Mouse (Mus musculus) embryonic facial prominence, embryonic 13.5 days (tissue): Measurements from ENCODE around the gene Bahcc1. TPM values are rescaled to one million over a fixed set of nuclear protein-coding genes. Genes with fewer than 3 reads are reported as not detected.

Experiments
- ATAC-seq: fragments of 200-750 bp; cut with Nextera tagmentation; 2 replicates; pipeline ENCODE4 v1.8.0; 2017; ENCODE audit warnings: low read depth; ENCODE audit not compliant: insufficient number of reproducible peaks, insufficient read depth, low FRiP score, low TSS enrichment
- H3K27ac ChIP-seq: fragments of 300-500 bp; sonication (generic); 2 replicates; pipeline ENCODE4 v1.5.1; 2015; ENCODE audit warnings: moderate library complexity, mild to moderate bottlenecking, inconsistent platforms
- H3K27me3 ChIP-seq: fragments of 300-500 bp; sonication (generic); 2 replicates; pipeline ENCODE4 v1.6.1; 2015; ENCODE audit warnings: mild to moderate bottlenecking, inconsistent platforms
- H3K36me3 ChIP-seq: fragments of 300-500 bp; sonication (generic); 2 replicates; pipeline ENCODE4 v1.6.1; 2015; ENCODE audit warnings: mild to moderate bottlenecking, inconsistent platforms
- H3K4me1 ChIP-seq: fragments of 300-500 bp; sonication (generic); 2 replicates; pipeline ENCODE4 v1.6.1; 2015; ENCODE audit warnings: inconsistent platforms
- H3K4me2 ChIP-seq: fragments of 300-500 bp; sonication (generic); 2 replicates; pipeline ENCODE4 v1.6.1; 2015; ENCODE audit warnings: moderate library complexity, mild to moderate bottlenecking, inconsistent platforms
- H3K4me3 ChIP-seq: fragments of 300-500 bp; sonication (generic); 2 replicates; pipeline ENCODE4 v1.5.1; 2015; ENCODE audit warnings: mild to moderate bottlenecking, inconsistent platforms
- H3K9ac ChIP-seq: fragments of 300-500 bp; sonication (generic); 2 replicates; pipeline ENCODE4 v1.6.1; 2015; ENCODE audit warnings: mild to moderate bottlenecking, inconsistent platforms
- H3K9me3 ChIP-seq: fragments of 300-500 bp; sonication (generic); 2 replicates; pipeline ENCODE4 v1.6.1; 2016; ENCODE audit warnings: inconsistent platforms
- WGBS: fragments of 180-500 bp; shearing (Covaris S2); methylation state at CpG from one replicate; pipeline ENCODE4 v1.1.7; 2015; ENCODE audit warnings: mixed read lengths; 5-methylcytosine and 5-hydroxymethylcytosine counted together
- polyA plus RNA-seq: library from polyadenylated mRNA; unstranded; fragments of >200 nt; fragmentation: Nextera tagmentation; extraction: Ambion mirVana; gene quantifications from 2 replicates; pipeline ENCODE4 v1.2.1, GENCODE M21; 2015

Bahcc1 gene
- polyA plus RNA-seq, 1 experiment from 2014 or later, result 13.9 TPM

DNA sequence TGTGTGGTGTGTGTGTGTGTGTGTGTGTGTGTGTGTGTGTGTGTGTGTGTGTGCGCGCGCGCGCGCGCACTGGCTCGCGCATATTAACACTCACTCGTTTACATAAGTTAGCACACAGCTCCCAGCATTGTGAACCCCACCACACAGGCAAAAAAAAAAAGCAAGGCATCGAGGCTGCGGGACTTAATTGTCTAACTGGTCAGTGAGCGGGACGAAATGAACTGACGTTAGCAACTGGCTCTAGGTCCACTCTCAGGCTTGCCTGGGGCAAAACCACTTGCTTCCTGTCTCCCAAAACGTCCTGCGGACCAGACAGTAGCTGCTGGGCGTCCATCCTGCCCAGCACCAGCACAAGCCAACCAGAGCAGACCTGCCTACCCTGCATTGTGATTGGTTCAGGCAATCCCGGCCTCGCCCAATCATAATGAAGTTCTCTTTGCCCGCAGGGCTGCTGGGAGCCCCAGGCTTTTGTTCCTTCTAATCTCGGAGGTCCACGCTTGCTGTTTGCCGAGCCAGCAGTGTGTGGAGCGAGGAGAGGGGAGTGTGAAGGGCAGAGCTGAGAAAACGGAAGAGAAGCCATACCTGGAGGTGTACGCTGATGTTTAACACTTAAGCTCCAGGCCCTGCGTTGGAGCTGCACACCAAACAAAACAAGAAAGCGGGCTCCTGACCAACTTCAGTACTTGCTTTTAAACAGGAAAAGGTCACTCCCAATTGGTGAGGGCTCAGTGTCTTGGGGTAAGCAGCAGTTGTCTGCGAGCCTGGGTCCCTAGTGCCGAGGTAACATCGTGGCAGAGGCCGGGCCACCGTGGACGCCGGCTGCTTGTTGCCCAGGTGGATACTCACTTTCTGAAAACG is 83.3 kb downstream of the Bahcc1 start:
- Histone ChIP-seq H3K4me3 (peak overlapping the region; percentile 52), H3K27ac (peak overlapping the region; percentile 94), H3K4me1 (peaks cover 43% of the 10 kb centered on the region), H3K9me3 (no peaks in the 10 kb centered on the region), H3K4me2 (peak overlapping the region; percentile 89), H3K9ac (peak overlapping the region; percentile 79), H3K27me3 (no peaks in the 10 kb centered on the region), H3K36me3 (no peaks in the 10 kb centered on the region)
- ATAC-seq, result peak; percentile 89
- 5% methylated on average over 37 of the region's 37 CpGs for WGBS

DNA sequence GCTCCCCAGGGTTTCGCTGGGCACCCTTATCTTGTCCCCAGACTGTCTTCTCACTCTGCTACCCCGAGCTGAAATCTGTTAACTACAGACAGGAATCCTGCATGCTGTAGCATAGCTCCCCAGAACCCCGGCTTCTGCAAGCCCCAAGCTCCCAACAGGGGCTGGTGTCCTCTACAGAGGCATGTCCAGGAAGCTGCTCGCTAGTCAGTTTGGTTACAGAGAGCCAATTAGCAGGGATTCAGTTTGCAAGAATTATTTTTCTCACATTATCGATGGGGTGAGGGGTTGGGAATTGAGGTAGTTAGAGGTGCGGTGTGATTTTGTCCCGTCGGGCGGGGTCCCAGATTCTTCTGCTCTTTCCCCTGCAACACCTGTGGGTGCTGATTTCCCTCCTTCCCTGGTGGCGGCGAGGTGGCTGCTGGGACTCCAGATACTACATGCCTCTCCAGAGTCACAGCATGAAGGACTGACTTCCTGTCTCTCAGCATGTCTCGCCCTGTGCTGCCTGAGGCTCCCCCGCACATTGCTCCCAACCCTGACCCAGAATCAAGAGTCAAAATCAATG is 84.0 kb downstream of the Bahcc1 start:
- no peaks in the 10 kb centered on the region for H3K9me3 ChIP-seq
- 24% methylated on average over 13 of the region's 13 CpGs for WGBS
- H3K27ac ChIP-seq, result peak overlapping the region; percentile 94
- ATAC-seq, result no peak
- peak overlapping the region; percentile 89 for H3K4me2 ChIP-seq
- H3K4me1 ChIP-seq, result peaks cover 35% of the 10 kb centered on the region
- H3K4me3 ChIP-seq, result peak overlapping the region; percentile 52
- no peaks in the 10 kb centered on the region for H3K27me3 ChIP-seq
- no peaks in the 10 kb centered on the region for H3K36me3 ChIP-seq
- peak overlapping the region; percentile 79 for H3K9ac ChIP-seq

DNA sequence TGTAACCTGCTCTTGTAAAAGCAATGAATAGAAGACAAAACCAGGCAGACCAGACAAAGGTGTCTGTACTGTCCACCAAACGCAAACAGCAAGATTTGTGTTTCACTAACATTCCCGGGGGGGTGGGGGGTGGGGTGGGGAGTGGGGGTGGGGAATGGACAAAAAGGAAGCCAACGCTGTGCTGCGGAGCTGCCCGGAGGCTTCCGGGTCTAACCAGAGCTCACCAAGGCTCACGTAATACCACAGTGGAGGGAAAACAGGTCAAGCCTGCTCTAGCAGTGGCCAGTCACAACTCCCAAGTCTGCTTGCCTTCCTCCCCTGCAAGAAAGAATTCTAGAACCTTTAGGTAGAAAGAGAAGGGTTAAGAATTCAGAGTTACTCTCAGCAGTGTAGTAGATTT is 84.7 kb downstream of the Bahcc1 start:
- 62% methylated on average over 7 of the region's 7 CpGs for WGBS
- H3K4me2 ChIP-seq, result peak overlapping the region; percentile 89; the same call in 1 of the 2 replicates
- H3K27ac ChIP-seq, result peak overlapping the region; percentile 94; the same call in 1 of the 2 replicates
- H3K36me3 ChIP-seq, result no peaks in the 10 kb centered on the region
- no peaks in the 10 kb centered on the region for H3K27me3 ChIP-seq
- no peaks in the 10 kb centered on the region for H3K9me3 ChIP-seq
- peak overlapping the region; percentile 52 for H3K4me3 ChIP-seq
- no peak overlapping the region for H3K9ac ChIP-seq
- no peak for ATAC-seq
- peaks cover 32% of the 10 kb centered on the region for H3K4me1 ChIP-seq

DNA sequence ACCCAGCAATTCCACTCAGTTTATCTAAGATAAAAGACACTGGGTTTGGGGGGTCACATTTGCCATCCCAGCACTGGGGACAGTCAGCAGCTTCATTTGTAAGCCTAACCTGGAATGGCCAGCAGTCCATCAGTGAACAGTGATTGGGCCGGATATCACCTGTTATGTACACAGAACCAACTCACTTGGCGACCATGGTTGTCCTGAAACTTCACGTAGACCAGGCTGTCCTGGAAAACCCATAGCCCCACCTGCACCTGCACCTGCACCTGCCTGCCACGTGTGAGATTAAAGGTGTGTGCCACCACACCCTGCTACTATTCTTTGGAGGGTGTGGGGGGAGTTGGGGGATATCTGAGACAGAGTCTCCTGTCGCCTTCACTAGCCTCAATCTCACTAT is 86.6 kb downstream of the Bahcc1 start:
- H3K9ac ChIP-seq, result no peak overlapping the region
- H3K4me2 ChIP-seq, result no peak overlapping the region
- no peaks in the 10 kb centered on the region for H3K9me3 ChIP-seq
- H3K36me3 ChIP-seq, result no peaks in the 10 kb centered on the region
- H3K27ac ChIP-seq, result no peak overlapping the region
- whole genome bisulfite sequencing, result 83% methylated on average over 5 of the region's 5 CpGs
- no peaks in the 10 kb centered on the region for H3K27me3 ChIP-seq
- no peak overlapping the region for H3K4me3 ChIP-seq
- ATAC-seq, result no peak
- peaks cover 23% of the 10 kb centered on the region for H3K4me1 ChIP-seq

DNA sequence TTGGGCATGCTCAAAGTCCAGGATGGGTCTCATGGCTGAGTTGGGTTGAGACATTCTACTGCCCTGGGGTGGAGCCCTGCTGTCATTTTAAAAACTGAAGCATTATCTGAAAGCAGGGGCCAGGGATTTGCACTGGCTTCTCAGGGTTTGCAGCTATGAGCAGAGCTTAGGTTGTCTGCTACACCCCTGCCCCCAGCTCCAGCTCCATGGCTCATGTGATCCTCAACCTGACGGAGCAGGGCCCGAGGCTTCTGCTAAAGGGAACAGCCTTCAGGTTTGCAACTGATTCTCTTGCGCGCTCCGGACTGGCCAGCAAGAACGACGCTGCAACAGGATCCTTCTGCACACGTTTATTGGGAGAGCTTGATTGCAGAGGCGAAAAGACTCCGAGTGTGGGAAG is 87.4 kb downstream of the Bahcc1 start:
- WGBS, result 92% methylated on average over 10 of the region's 10 CpGs
- Histone ChIP-seq H3K4me3 (no peak overlapping the region), H3K4me1 (peaks cover 16% of the 10 kb centered on the region), H3K9me3 (no peaks in the 10 kb centered on the region), H3K36me3 (no peaks in the 10 kb centered on the region), H3K27ac (no peak overlapping the region), H3K27me3 (no peaks in the 10 kb centered on the region), H3K9ac (no peak overlapping the region), H3K4me2 (no peak overlapping the region)
- ATAC-seq, result no peak

DNA sequence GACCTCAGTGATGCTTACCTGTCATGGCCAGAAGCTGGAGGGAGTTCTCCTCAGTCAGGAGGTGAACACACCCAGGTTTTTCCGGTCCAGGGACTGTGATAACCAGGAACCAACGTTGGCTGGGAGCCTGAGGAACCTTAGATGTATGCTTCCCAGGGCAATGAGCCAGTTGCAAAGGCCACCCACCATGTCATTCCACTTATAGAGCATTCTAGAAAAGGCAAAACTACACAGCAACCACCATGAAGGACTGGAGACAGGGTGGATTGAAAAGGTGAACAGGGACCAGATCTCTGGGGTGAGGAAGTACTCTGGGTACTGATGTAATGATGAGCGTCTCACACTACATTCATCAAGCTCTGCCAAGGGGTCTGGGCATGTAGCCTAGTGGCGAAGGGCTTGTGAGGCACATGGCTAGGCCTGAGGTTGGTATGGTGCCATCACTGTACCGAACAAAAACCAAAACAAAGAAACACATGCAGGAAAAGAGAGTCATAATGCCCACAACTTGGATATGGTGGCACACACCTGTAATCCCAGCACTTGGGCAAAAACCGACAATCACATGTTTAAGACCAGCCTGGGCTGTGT is 102.8 kb downstream of the Bahcc1 start:
- Histone ChIP-seq H3K27me3 (no peaks in the 10 kb centered on the region), H3K9me3 (0 out of 2 replicates have a peak, but pooled peaks cover 5% of the 10 kb centered on the region), H3K4me2 (no peak overlapping the region), H3K4me3 (no peak overlapping the region), H3K36me3 (no peaks in the 10 kb centered on the region), H3K27ac (no peak overlapping the region), H3K4me1 (no peaks in the 10 kb centered on the region), H3K9ac (no peak overlapping the region)
- ATAC-seq, result no peak
- 85% methylated on average over 6 of the region's 6 CpGs for WGBS

DNA sequence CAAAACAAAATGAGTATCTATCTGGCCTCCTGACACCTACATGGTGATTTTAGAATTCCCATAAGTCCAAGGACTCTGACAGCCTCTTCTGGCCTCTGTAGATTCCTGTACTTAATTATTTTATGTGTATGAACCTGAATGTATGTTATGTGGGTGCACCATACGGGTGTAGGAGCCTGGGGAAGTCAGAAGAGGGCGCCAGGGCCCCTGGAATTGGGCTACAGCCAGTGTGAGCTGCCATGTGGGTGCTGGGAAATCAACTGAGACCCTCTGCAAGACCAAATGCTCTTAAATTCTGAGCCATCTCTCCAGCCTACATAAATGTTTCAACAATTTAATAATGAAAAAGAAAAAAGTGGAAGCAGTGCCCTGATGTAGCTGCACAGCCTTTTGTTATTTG is 104.7 kb downstream of the Bahcc1 start:
- Histone ChIP-seq H3K9ac (no peak overlapping the region), H3K4me2 (no peak overlapping the region), H3K4me3 (no peak overlapping the region), H3K27ac (no peak overlapping the region), H3K27me3 (no peaks in the 10 kb centered on the region), H3K9me3 (0 out of 2 replicates have a peak, but pooled peaks cover 5% of the 10 kb centered on the region), H3K4me1 (no peaks in the 10 kb centered on the region), H3K36me3 (no peaks in the 10 kb centered on the region)
- ATAC-seq, result no peak
- 26% methylated on average over 2 of the region's 2 CpGs for WGBS

DNA sequence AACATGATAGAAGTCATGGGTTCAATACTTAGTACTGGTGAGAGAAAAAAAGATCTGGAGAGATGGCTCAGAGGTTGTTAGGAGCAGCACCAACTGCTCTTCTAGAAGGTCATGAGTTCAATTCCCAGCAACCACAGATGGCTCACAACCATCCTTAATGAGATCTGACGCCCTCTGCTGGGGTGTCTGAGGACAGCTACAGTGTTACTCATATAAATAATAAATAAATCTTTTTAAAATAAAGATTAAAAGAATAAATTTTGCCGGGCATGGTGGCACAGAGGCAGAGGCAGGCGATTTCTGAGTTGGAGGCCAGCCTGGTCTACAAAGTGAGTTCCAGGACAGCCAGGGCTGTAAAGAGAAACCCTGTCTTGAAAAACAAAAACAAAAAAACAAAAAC is 106.0 kb downstream of the Bahcc1 start:
- no peaks in the 10 kb centered on the region for H3K36me3 ChIP-seq
- 73% methylated on average over 3 of the region's 3 CpGs for WGBS
- no peak overlapping the region for H3K9ac ChIP-seq
- H3K4me1 ChIP-seq, result no peaks in the 10 kb centered on the region
- no peak overlapping the region for H3K4me3 ChIP-seq
- 0 out of 2 replicates have a peak, but pooled peaks cover 5% of the 10 kb centered on the region for H3K9me3 ChIP-seq
- H3K27me3 ChIP-seq, result no peaks in the 10 kb centered on the region
- no peak overlapping the region for H3K4me2 ChIP-seq
- no peak for ATAC-seq
- H3K27ac ChIP-seq, result no peak overlapping the region

DNA sequence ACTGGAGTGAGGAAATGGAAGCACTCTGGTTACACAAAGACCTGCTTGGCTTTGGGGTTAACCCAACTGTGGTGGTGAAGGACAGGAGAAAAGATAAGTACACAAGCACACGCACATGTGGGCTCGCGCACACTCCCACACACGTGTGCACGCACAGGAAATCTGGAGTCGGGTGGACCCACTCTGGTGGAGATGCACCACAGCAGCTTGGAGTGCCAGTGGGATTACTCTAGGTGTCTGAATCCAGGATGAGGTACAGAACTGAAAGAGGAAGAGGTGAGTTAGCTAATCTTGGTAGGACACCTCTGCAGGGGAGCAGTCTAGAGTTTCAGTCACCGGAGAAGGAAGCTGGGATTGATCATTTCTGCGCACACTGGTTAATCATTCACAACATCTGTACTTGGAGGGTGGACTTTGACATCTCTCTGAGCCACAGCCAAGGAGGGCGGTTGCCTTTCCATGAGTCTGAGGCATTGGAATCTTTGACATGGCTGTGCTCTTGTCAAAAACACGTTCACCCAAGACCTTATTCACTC is 107.3 kb downstream of the Bahcc1 start:
- Histone ChIP-seq H3K4me3 (no peak overlapping the region), H3K36me3 (peaks cover 2% of the 10 kb centered on the region), H3K27me3 (no peaks in the 10 kb centered on the region), H3K9me3 (no peaks in the 10 kb centered on the region), H3K27ac (no peak overlapping the region), H3K4me1 (peaks cover 2% of the 10 kb centered on the region), H3K9ac (no peak overlapping the region), H3K4me2 (no peak overlapping the region)
- 84% methylated on average over 10 of the region's 10 CpGs for WGBS
- no peak for ATAC-seq

DNA sequence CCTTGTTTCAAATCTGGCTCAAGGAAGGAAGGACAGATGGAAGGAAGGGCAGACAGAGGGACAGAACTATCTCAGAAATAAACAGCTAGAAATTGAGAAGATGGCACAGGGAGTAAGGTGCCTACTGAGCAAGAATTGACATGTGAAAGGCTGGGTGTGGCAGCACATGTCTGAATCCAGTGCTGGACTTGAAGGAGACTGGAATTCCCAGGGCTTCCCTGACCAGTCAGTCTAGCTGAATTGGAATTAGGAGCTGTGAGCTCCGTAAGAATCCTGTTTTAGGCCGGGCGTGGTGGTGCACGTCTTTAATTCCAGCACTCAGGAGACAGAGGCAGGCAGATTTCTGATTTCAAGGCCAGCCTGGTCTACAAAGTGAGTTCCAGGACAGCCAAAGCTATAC is 108.9 kb downstream of the Bahcc1 start:
- no peak overlapping the region for H3K27ac ChIP-seq
- 93% methylated on average over 4 of the region's 4 CpGs for WGBS
- no peak overlapping the region for H3K4me2 ChIP-seq
- no peaks in the 10 kb centered on the region for H3K27me3 ChIP-seq
- no peak overlapping the region for H3K4me3 ChIP-seq
- peaks cover 12% of the 10 kb centered on the region for H3K36me3 ChIP-seq
- H3K9ac ChIP-seq, result no peak overlapping the region
- no peaks in the 10 kb centered on the region for H3K9me3 ChIP-seq
- H3K4me1 ChIP-seq, result peaks cover 6% of the 10 kb centered on the region
- no peak for ATAC-seq
